Mouse (Mus musculus) ovary, postnatal 10 days (tissue): ENCODE measurements at regions not wholly inside any gene's neighbourhood (a gene's known extent, or its start where the extent isn't known, plus 50 kb on each side); places are given as distances from the start of the nearest gene placed in this dataset.
A peak's percentile ranks its signal among the peaks of the same experiment; 100 is the strongest.

Experiments
- DNase-seq: peaks from one replicate; pipeline ENCODE4 v3.0.0; 2022; ENCODE audit warnings: low spot score

GRCm38 (mm10) chr6:100100565-100101133, 186.6 kb downstream of the Rybp start:
- no peak for DNase-seq

- DNase-seq = no peak
Measured at GRCm38 (mm10) chr6:100096393-100097125, 190.7 kb downstream of the Rybp start.

- DNase-seq = no peak
Measured at GRCm38 (mm10) chr6:100094653-100095217, 192.6 kb downstream of the Rybp start.

- no peak for DNase-seq
Measured at GRCm38 (mm10) chr6:100092870-100093269, 194.4 kb downstream of the Rybp start.

GRCm38 (mm10) chr6:100091815-100092214, 195.5 kb downstream of the Rybp start:
- no peak for DNase-seq

- DNase-seq = no peak
Measured at GRCm38 (mm10) chr6:100088576-100088975, 198.7 kb downstream of the Rybp start.

- DNase-seq = no peak
Measured at GRCm38 (mm10) chr6:100086807-100087206, 200.5 kb downstream of the Rybp start.

GRCm38 (mm10) chr6:100085981-100086380, 201.3 kb downstream of the Rybp start:
- no peak for DNase-seq

GRCm38 (mm10) chr6:100083868-100084477, 203.3 kb downstream of the Rybp start:
- DNase-seq = no peak

- DNase-seq = no peak
Measured at GRCm38 (mm10) chr6:100083127-100083526, 204.2 kb downstream of the Rybp start.

- no peak for DNase-seq
Measured at GRCm38 (mm10) chr6:100074672-100075335, 212.5 kb downstream of the Rybp start.

- DNase-seq = no peak
Measured at GRCm38 (mm10) chr6:100072261-100072968, 214.9 kb downstream of the Rybp start.

GRCm38 (mm10) chr6:100069151-100069550, 218.1 kb downstream of the Rybp start:
- DNase-seq = no peak

GRCm38 (mm10) chr6:100067273-100067672, 220.0 kb downstream of the Rybp start:
- DNase-seq = no peak

GRCm38 (mm10) chr6:100065586-100065985, 221.7 kb downstream of the Rybp start:
- no peak for DNase-seq

- no peak for DNase-seq
Measured at GRCm38 (mm10) chr6:100062961-100063360, 224.3 kb downstream of the Rybp start.

GRCm38 (mm10) chr6:100059803-100060202, 227.5 kb downstream of the Rybp start:
- DNase-seq = peak; percentile 63

GRCm38 (mm10) chr6:100055980-100056379, 231.3 kb downstream of the Rybp start:
- no peak for DNase-seq

GRCm38 (mm10) chr6:100052955-100053795, 234.1 kb downstream of the Rybp start:
- no peak for DNase-seq

- DNase-seq = no peak
Measured at GRCm38 (mm10) chr6:100052406-100052805, 234.9 kb downstream of the Rybp start.

GRCm38 (mm10) chr6:100049036-100049435, 238.2 kb downstream of the Rybp start:
- no peak for DNase-seq
